Mouse (Mus musculus): Measurements from ENCODE around the gene Atxn2.

DNA sequence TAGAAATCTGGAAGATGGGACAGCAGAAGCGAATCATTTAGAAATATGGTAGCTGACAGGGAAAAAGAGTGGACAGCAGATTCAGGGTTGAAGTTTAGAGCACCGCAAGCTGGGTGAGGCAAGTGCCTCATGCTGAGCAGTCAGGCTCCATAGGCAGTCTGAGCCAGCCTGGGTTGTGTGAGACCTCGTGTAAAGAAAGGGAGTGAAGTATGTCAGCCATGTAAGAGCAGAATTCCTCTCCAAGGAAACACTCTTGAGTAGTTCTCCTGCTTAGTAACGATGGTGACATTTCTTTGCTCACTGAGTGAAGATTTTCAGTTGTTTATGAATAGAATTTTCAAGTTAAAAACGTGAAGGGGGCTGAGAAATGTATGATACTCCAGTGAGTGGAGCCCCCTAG is 69.0 kb downstream of the Atxn2 start:
- TF ChIP-seq GATA1 (IDR thresholded peaks at IDR 0.05; ENCODE audit: borderline replicate concordance, low read length) (no peak), FLI1 (IDR thresholded peaks at IDR 0.05; ENCODE audit: low read length) (no peak)
